Mouse (Mus musculus): Measurements from ENCODE around the gene Etfdh.

Gene Etfdh

GRCm38 (mm10) chr3:79629416-79629730 lies at the start of gene Etfdh:
Gene Etfdh, minus strand, starts transcription at chr3:79629500.
- DNase-seq: no peak

GRCm38 (mm10) chr3:79676411-79676810 lies 47.1 kb upstream of the Etfdh start:
- DNase-seq: no peak

- DNase-seq: no peak
Measured at GRCm38 (mm10) chr3:79674641-79675040, 45.3 kb upstream of the Etfdh start.

GRCm38 (mm10) chr3:79673082-79673481 lies 43.8 kb upstream of the Etfdh start:
- peak in 1 of 2 experiments; percentile 49 for DNase-seq

GRCm38 (mm10) chr3:79672188-79672587 lies 42.9 kb upstream of the Etfdh start:
- no peak for DNase-seq

GRCm38 (mm10) chr3:79670556-79670955 lies 41.3 kb upstream of the Etfdh start:
- no peak for DNase-seq

- DNase-seq: peak in 1 of 2 experiments; percentile 26
Measured at GRCm38 (mm10) chr3:79664787-79665408, 35.6 kb upstream of the Etfdh start.

GRCm38 (mm10) chr3:79656682-79657081 lies 27.4 kb upstream of the Etfdh start:
- no peak for DNase-seq

GRCm38 (mm10) chr3:79652129-79652528 lies 22.8 kb upstream of the Etfdh start:
- DNase-seq: no peak

GRCm38 (mm10) chr3:79628561-79629415 lies 512 bp downstream of the Etfdh start, which contains the start of gene 4930579G24Rik:
Gene 4930579G24Rik, plus strand, starts transcription at chr3:79629079.
- peak; percentile 90 to 91 for DNase-seq

- DNase-seq: no peak
Measured at GRCm38 (mm10) chr3:79628182-79628560, 1.1 kb downstream of the Etfdh start.

- DNase-seq: no peak
Measured at GRCm38 (mm10) chr3:79627484-79628181, 1.7 kb downstream of the Etfdh start.

- DNase-seq: no peak
Measured at GRCm38 (mm10) chr3:79609886-79610285, 19.4 kb downstream of the Etfdh start.

- no peak for DNase-seq
Measured at GRCm38 (mm10) chr3:79595468-79595867, 33.8 kb downstream of the Etfdh start.

GRCm38 (mm10) chr3:79591793-79592471 lies 37.4 kb downstream of the Etfdh start:
- DNase-seq: no peak

GRCm38 (mm10) chr3:79590863-79591792 lies 38.2 kb downstream of the Etfdh start, which contains the start of gene Ppid:
Gene Ppid, plus strand, starts transcription at chr3:79591342.
- peak; percentile 62 to 67 for DNase-seq

GRCm38 (mm10) chr3:79589671-79590070 lies 39.6 kb downstream of the Etfdh start:
- no peak for DNase-seq

GRCm38 (mm10) chr3:79586804-79587203 lies 42.5 kb downstream of the Etfdh start:
- peak; percentile 68 to 85 for DNase-seq

GRCm38 (mm10) chr3:79579891-79580575 lies 49.3 kb downstream of the Etfdh start:
- DNase-seq: no peak

GRCm38 (mm10) chr3:79578164-79578563 lies 51.1 kb downstream of the Etfdh start:
- DNase-seq: no peak

GRCm38 (mm10) chr3:79577606-79578005 lies 51.7 kb downstream of the Etfdh start:
- no peak for DNase-seq

All from spleen, adult 18-20 months (tissue).